Mouse (Mus musculus) embryo, embryonic 10.5 days (tissue): ENCODE measurements around the gene Minos1.

Source experiments
- DNase-seq: peaks from one replicate; pipeline ENCODE4 v3.0.0-alpha.2; 2015; ENCODE audit warnings: low spot score

Gene Minos1

GRCm38 (mm10) chr4:139095406-139095805 is 35.5 kb downstream of the Minos1 start:
- DNase-seq, result no peak

- no peak for DNase-seq
These were observed 37.8 kb downstream of the Minos1 start for GRCm38 (mm10) chr4:139093196-139093530.

GRCm38 (mm10) chr4:139092356-139093195 is 38.3 kb downstream of the Minos1 start, which contains the start of gene Nbl1:
Gene Nbl1, minus strand, starts transcription at chr4:139092993.
- DNase-seq, result peak; percentile 40

- DNase-seq, result peak; percentile 63
These were observed 39.2 kb downstream of the Minos1 start for GRCm38 (mm10) chr4:139091478-139092355.

GRCm38 (mm10) chr4:139091066-139091465 is 39.8 kb downstream of the Minos1 start:
- peak; percentile 39 for DNase-seq

- DNase-seq, result no peak
These were observed 40.5 kb downstream of the Minos1 start for GRCm38 (mm10) chr4:139090303-139090940.

- DNase-seq, result no peak
These were observed 41.8 kb downstream of the Minos1 start for GRCm38 (mm10) chr4:139088982-139089671.

GRCm38 (mm10) chr4:139086984-139087383 is 43.9 kb downstream of the Minos1 start:
- no peak for DNase-seq

GRCm38 (mm10) chr4:139086037-139086436 is 44.9 kb downstream of the Minos1 start:
- peak; percentile 94 for DNase-seq

- no peak for DNase-seq
These were observed 45.6 kb downstream of the Minos1 start for GRCm38 (mm10) chr4:139085337-139085736.

- peak; percentile 71 for DNase-seq
These were observed 47.9 kb downstream of the Minos1 start for GRCm38 (mm10) chr4:139082790-139083564.

- DNase-seq, result no peak
These were observed 49.5 kb downstream of the Minos1 start for GRCm38 (mm10) chr4:139081270-139081931.

- no peak for DNase-seq
These were observed 50.7 kb downstream of the Minos1 start for GRCm38 (mm10) chr4:139080259-139080658.

- DNase-seq, result no peak
These were observed 51.5 kb downstream of the Minos1 start for GRCm38 (mm10) chr4:139079439-139079838.

GRCm38 (mm10) chr4:139078726-139079125 is 52.2 kb downstream of the Minos1 start:
- DNase-seq, result peak; percentile 62

GRCm38 (mm10) chr4:139078313-139078712 is 52.6 kb downstream of the Minos1 start:
- DNase-seq, result peak; percentile 69

GRCm38 (mm10) chr4:139075915-139076314 is 55.0 kb downstream of the Minos1 start:
- DNase-seq, result no peak

- no peak for DNase-seq
These were observed 55.7 kb downstream of the Minos1 start, which contains the start of gene Htr6 for GRCm38 (mm10) chr4:139075041-139075711. Gene Htr6, minus strand, starts transcription at chr4:139075570.

- DNase-seq, result no peak
These were observed 56.9 kb downstream of the Minos1 start for GRCm38 (mm10) chr4:139074060-139074459.

GRCm38 (mm10) chr4:139068287-139068686 is 62.6 kb downstream of the Minos1 start:
- DNase-seq, result no peak
